Mouse (Mus musculus): ENCODE data around the gene Nol6. TPM values are rescaled to one million over a fixed set of nuclear protein-coding genes. Genes with fewer than 3 reads are reported as not detected.

Nol6 gene
- polyA plus RNA-seq, 1 experiment = 15.9 TPM

- TF ChIP-seq CTCF (IDR thresholded peaks at IDR 0.05; ENCODE audit: control insufficient read depth, insufficient read depth, insufficient replicate concordance, low read depth, low read length) (no peak), POLR2A (IDR thresholded peaks at IDR 0.05; ENCODE audit: control insufficient read depth, low read depth, low read length) (no peak)
- Histone ChIP-seq H3K27me3 (ENCODE audit: control insufficient read depth, insufficient read depth, low read length) (no peaks in the 10 kb centered on the region), H3K27ac (ENCODE audit: control insufficient read depth, insufficient read depth, low read depth, low read length) (peak within 1 kb of the TSS; percentile 97), H3K4me1 (ENCODE audit: control insufficient read depth, insufficient read depth, low read length) (peaks cover 8% of the 10 kb centered on the region), H3K4me3 (ENCODE audit: control insufficient read depth, low read depth, low read length) (peak within 1 kb of the TSS; percentile 100), H3K36me3 (ENCODE audit: control insufficient read depth, insufficient read depth, low read length) (no peaks in the 10 kb centered on the region)
Measured at GRCm38 (mm10) chr4:41135711-41136453, 11.6 kb upstream of the Nol6 start, which contains the start of gene Ube2r2. Gene Ube2r2, plus strand, starts transcription at chr4:41135743.

DNA sequence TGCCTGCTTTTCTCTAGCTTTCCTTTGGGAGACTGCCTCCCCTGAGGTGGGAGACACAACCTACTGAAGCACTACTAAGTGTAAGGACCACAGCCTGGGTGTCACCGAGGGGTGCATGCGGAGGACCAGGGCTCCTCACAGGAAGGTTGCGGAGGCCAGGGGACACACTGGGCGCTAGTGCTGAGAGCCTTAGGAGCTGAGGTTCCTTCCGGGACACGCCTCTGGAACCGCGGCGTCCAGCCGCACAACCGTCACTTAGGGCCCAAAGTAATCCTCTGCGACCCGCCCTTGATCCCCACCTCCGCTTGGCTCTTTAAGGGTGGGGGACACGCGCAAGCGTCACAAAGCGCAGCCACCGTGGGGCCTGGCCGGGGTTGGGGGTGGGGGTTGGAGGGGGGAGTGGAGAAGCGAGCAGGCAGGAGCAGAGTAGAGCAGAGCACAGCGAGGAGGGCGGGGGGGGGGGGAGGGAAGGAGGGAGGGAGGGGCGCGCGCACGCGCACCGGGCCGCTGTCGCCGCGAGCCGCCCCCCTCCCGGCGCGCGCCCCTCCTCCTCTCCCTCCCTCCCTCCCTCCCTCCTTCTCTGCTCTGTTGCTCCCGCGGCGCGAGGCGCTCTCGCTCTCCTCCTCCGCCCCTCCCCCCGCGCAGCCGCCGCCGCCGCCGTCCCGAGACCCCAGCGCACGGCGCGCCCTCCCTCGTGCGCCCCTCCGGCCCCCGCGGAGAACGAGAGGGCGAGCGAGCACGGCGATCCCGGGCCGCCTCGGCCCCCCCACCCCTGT, 10.9 kb upstream of the Nol6 start:
- H3K4me1 ChIP-seq (ENCODE audit: control insufficient read depth, insufficient read depth, low read length) = peaks cover 8% of the 10 kb centered on the region
- H3K27me3 ChIP-seq (ENCODE audit: control insufficient read depth, insufficient read depth, low read length) = no peaks in the 10 kb centered on the region
- peak overlapping the region; percentile 100 for H3K4me3 ChIP-seq (ENCODE audit: control insufficient read depth, low read depth, low read length)
- TF ChIP-seq CTCF (IDR thresholded peaks at IDR 0.05; ENCODE audit: control insufficient read depth, insufficient read depth, insufficient replicate concordance, low read depth, low read length) = no peak
- peak; percentile 77 for TF ChIP-seq POLR2A (IDR thresholded peaks at IDR 0.05; ENCODE audit: control insufficient read depth, low read depth, low read length)
- H3K27ac ChIP-seq (ENCODE audit: control insufficient read depth, insufficient read depth, low read depth, low read length) = peak overlapping the region; percentile 97
- no peaks in the 10 kb centered on the region for H3K36me3 ChIP-seq (ENCODE audit: control insufficient read depth, insufficient read depth, low read length)

GRCm38 (mm10) chr4:41133529-41134291, 9.5 kb upstream of the Nol6 start:
- Histone ChIP-seq H3K27me3 (ENCODE audit: control insufficient read depth, insufficient read depth, low read length) (no peaks in the 10 kb centered on the region), H3K4me3 (ENCODE audit: control insufficient read depth, low read depth, low read length) (peak overlapping the region; percentile 54), H3K27ac (ENCODE audit: control insufficient read depth, insufficient read depth, low read depth, low read length) (no peak overlapping the region), H3K4me1 (ENCODE audit: control insufficient read depth, insufficient read depth, low read length) (peaks cover 8% of the 10 kb centered on the region), H3K36me3 (ENCODE audit: control insufficient read depth, insufficient read depth, low read length) (no peaks in the 10 kb centered on the region)
- TF ChIP-seq CTCF (IDR thresholded peaks at IDR 0.05; ENCODE audit: control insufficient read depth, insufficient read depth, insufficient replicate concordance, low read depth, low read length) = no peak
- TF ChIP-seq POLR2A (IDR thresholded peaks at IDR 0.05; ENCODE audit: control insufficient read depth, low read depth, low read length) = no peak

- Histone ChIP-seq H3K27ac (ENCODE audit: control insufficient read depth, insufficient read depth, low read depth, low read length) (no peak overlapping the region), H3K4me3 (ENCODE audit: control insufficient read depth, low read depth, low read length) (no peak overlapping the region), H3K4me1 (ENCODE audit: control insufficient read depth, insufficient read depth, low read length) (peaks cover 8% of the 10 kb centered on the region), H3K36me3 (ENCODE audit: control insufficient read depth, insufficient read depth, low read length) (no peaks in the 10 kb centered on the region), H3K27me3 (ENCODE audit: control insufficient read depth, insufficient read depth, low read length) (no peaks in the 10 kb centered on the region)
- TF ChIP-seq CTCF (IDR thresholded peaks at IDR 0.05; ENCODE audit: control insufficient read depth, insufficient read depth, insufficient replicate concordance, low read depth, low read length) (no peak), POLR2A (IDR thresholded peaks at IDR 0.05; ENCODE audit: control insufficient read depth, low read depth, low read length) (no peak)
Measured at GRCm38 (mm10) chr4:41132471-41132870, 8.2 kb upstream of the Nol6 start.

- H3K27me3 ChIP-seq (ENCODE audit: control insufficient read depth, insufficient read depth, low read length) = no peaks in the 10 kb centered on the region
- H3K4me1 ChIP-seq (ENCODE audit: control insufficient read depth, insufficient read depth, low read length) = peaks cover 1% of the 10 kb centered on the region
- H3K4me3 ChIP-seq (ENCODE audit: control insufficient read depth, low read depth, low read length) = no peak overlapping the region
- no peaks in the 10 kb centered on the region for H3K36me3 ChIP-seq (ENCODE audit: control insufficient read depth, insufficient read depth, low read length)
- no peak overlapping the region for H3K27ac ChIP-seq (ENCODE audit: control insufficient read depth, insufficient read depth, low read depth, low read length)
- TF ChIP-seq CTCF (IDR thresholded peaks at IDR 0.05; ENCODE audit: control insufficient read depth, insufficient read depth, insufficient replicate concordance, low read depth, low read length) (no peak), POLR2A (IDR thresholded peaks at IDR 0.05; ENCODE audit: control insufficient read depth, low read depth, low read length) (no peak)
Measured at GRCm38 (mm10) chr4:41129836-41130235, 5.6 kb upstream of the Nol6 start.

GRCm38 (mm10) chr4:41129406-41129805, 5.2 kb upstream of the Nol6 start:
- TF ChIP-seq CTCF (IDR thresholded peaks at IDR 0.05; ENCODE audit: control insufficient read depth, insufficient read depth, insufficient replicate concordance, low read depth, low read length) (peak; percentile 38; the same call in 1 of the 2 replicates), POLR2A (IDR thresholded peaks at IDR 0.05; ENCODE audit: control insufficient read depth, low read depth, low read length) (no peak)
- Histone ChIP-seq H3K4me1 (ENCODE audit: control insufficient read depth, insufficient read depth, low read length) (no peaks in the 10 kb centered on the region; the same call in 1 of the 2 replicates), H3K36me3 (ENCODE audit: control insufficient read depth, insufficient read depth, low read length) (no peaks in the 10 kb centered on the region), H3K27me3 (ENCODE audit: control insufficient read depth, insufficient read depth, low read length) (no peaks in the 10 kb centered on the region), H3K4me3 (ENCODE audit: control insufficient read depth, low read depth, low read length) (no peak overlapping the region), H3K27ac (ENCODE audit: control insufficient read depth, insufficient read depth, low read depth, low read length) (no peak overlapping the region)

Data from testis, adult 2 months (tissue).